Comparison of ENCODE assay signal across 9 mouse cellular contexts in the genomic region with DNA sequence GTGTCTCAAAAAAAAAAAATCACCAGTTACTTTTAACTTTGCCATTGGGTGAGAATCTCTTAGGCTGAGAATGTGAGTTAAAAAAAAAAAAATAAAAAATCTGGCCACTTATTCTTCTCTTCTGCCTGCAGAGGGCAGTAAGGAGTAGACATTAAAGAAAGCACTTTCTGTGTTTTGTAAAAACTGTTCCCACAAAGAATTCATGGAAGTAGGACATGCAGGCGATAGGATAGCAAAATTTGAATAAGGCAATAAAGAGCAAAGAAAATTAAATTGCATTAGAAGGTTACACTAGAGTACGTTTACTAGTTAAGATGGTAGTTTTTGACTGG. TPM values are rescaled to one million over a fixed set of nuclear protein-coding genes. Genes with fewer than 3 reads are reported as not detected.
DNase-seq lines count a peak whose midpoint lies in the region; ATAC-seq and TF ChIP-seq lines count a peak whose summit lies in the region.
"Had no signal": no experiment of that assay in that cellular context is flagged by ENCODE, and none has a peak within 500 bp of the region (broad histone marks: within the 10 kb centered on the region; RNA-seq: fewer than 3 reads in every experiment).

No protein-coding gene starts in this region.

- WGBS in lung, postnatal 0 days = 48% methylated on average over 2 of the region's 2 CpGs
- 50% methylated on average over 2 of the region's 2 CpGs for WGBS in hindbrain, embryonic 14.5 days

- no peak for ATAC-seq in lung, postnatal 0 days
- no peak for ATAC-seq in hindbrain, embryonic 14.5 days (ENCODE audit: low FRiP score)

- DNase-seq in cerebellum, adult 8-10 months = peak; percentile 18
- DNase-seq in cerebellum, adult 11-12 months = no peak
- peak; percentile 71 for DNase-seq in lung, postnatal 0 days (ENCODE audit: low spot score)
- DNase-seq in lung, postnatal 14 days = no peak
- peak; percentile 85 for DNase-seq in hindbrain, embryonic 14.5 days (ENCODE audit: low spot score)
- DNase-seq in retina, postnatal 7 days (ENCODE audit: low read depth, low spot score) = peak; percentile 58
- DNase-seq in left cerebral cortex, adult 18-20 months (ENCODE audit: low spot score in 2 of 2) = no peak
- no peak for DNase-seq in natural killer cell, adult 2 months (ENCODE audit: low spot score in 2 of 2)

- no peak for TF ChIP-seq EP300 in lung, postnatal 0 days (IDR thresholded peaks at IDR 0.05)

- H3K36me3 ChIP-seq in lung, postnatal 0 days (ENCODE audit: insufficient read depth, low read length) = no peaks in the 10 kb centered on the region
- H3K36me3 ChIP-seq in hindbrain, embryonic 14.5 days (replicated peaks; ENCODE audit: control insufficient read depth, insufficient read depth) = no peaks in the 10 kb centered on the region
- H3K36me3 ChIP-seq: lung, embryonic 15.5 days had no signal

- no peaks in the 10 kb centered on the region; the same call in 1 of the 2 replicates for H3K4me1 ChIP-seq in lung, postnatal 0 days (ENCODE audit: insufficient read depth, low read depth, low read length)
- H3K4me1 ChIP-seq in hindbrain, embryonic 14.5 days (replicated peaks; ENCODE audit: control insufficient read depth, insufficient read depth, low read length) = peaks cover 5% of the 10 kb centered on the region; the same call in 1 of the 2 replicates

- peak overlapping the region; percentile 28; the same call in 1 of the 2 replicates for H3K4me2 ChIP-seq in lung, postnatal 0 days (replicated peaks; ENCODE audit: low read depth, low read length)
- peak overlapping the region; percentile 50 for H3K4me2 ChIP-seq in hindbrain, embryonic 14.5 days (replicated peaks)
- H3K4me2 ChIP-seq: lung, embryonic 15.5 days had no signal

- H3K27ac ChIP-seq in lung, postnatal 0 days (ENCODE audit: low read length) = no peak overlapping the region
- H3K27ac ChIP-seq in hindbrain, embryonic 14.5 days = no peak overlapping the region
- H3K27ac ChIP-seq: lung, embryonic 15.5 days had no signal

- no peaks in the 10 kb centered on the region for H3K9me3 ChIP-seq in lung, postnatal 0 days (ENCODE audit: low read length)
- H3K9me3 ChIP-seq in hindbrain, embryonic 14.5 days (ENCODE audit: control insufficient read depth, low read length) = no peaks in the 10 kb centered on the region
- H3K9me3 ChIP-seq: lung, embryonic 15.5 days had no signal

- no peak overlapping the region for H3K4me3 ChIP-seq in lung, postnatal 0 days (ENCODE audit: low read depth, low read length)
- H3K4me3 ChIP-seq in hindbrain, embryonic 14.5 days (replicated peaks; ENCODE audit: low read length) = peak overlapping the region; percentile 21
- H3K4me3 ChIP-seq: lung, embryonic 15.5 days had no signal

- H3K9ac ChIP-seq in lung, postnatal 0 days (replicated peaks; ENCODE audit: low read depth) = no peak overlapping the region
- peak overlapping the region; percentile 41; the same call in 1 of the 2 replicates for H3K9ac ChIP-seq in hindbrain, embryonic 14.5 days
- H3K9ac ChIP-seq: lung, embryonic 15.5 days had no signal

- TF ChIP-seq CTCF in lung, postnatal 0 days (IDR thresholded peaks at IDR 0.05) = peak; percentile 64

- no peaks in the 10 kb centered on the region for H3K27me3 ChIP-seq in lung, postnatal 0 days (replicated peaks; ENCODE audit: insufficient read depth, low read length)
- no peaks in the 10 kb centered on the region for H3K27me3 ChIP-seq in hindbrain, embryonic 14.5 days (ENCODE audit: control insufficient read depth, insufficient read depth, low read length)
- H3K27me3 ChIP-seq: lung, embryonic 15.5 days had no signal

RNA-seq across cellular contexts. Expression of a gene that starts 4.3 kb away (rescaled TPM):
- polyA plus RNA-seq in lung, postnatal 0 days (2015; fragmentation: Nextera tagmentation; extraction: Ambion mirVana) = 18.2 and 20.1 TPM in 2 replicates
- 19.4 and 21.7 TPM in 2 replicates for polyA plus RNA-seq in hindbrain, embryonic 14.5 days (2014; fragmentation: Nextera tagmentation; extraction: Ambion mirVana)
- total RNA-seq in left cerebral cortex, adult 18-20 months (2021) = 10 to 100 TPM in 1 of 2 experiments, 1 to 10 TPM in 1; 8.9 to 12.1 TPM

RNA-seq across cellular contexts. Expression of a gene that starts 17.3 kb away (rescaled TPM):
- not detected in 2 replicates for polyA plus RNA-seq in lung, postnatal 0 days (2015; fragmentation: Nextera tagmentation; extraction: Ambion mirVana)
- polyA plus RNA-seq in hindbrain, embryonic 14.5 days (2014; fragmentation: Nextera tagmentation; extraction: Ambion mirVana) = not detected in 2 replicates
- total RNA-seq in left cerebral cortex, adult 18-20 months (2021) = not detected
- polyA plus RNA-seq: lung, embryonic 15.5 days had no signal

RNA-seq across cellular contexts. Expression of a gene that starts 39.5 kb away (rescaled TPM):
- 5.0 and 5.4 TPM in 2 replicates for polyA plus RNA-seq in lung, postnatal 0 days (2015; fragmentation: Nextera tagmentation; extraction: Ambion mirVana)
- 8.3 and 9.4 TPM in 2 replicates for polyA plus RNA-seq in hindbrain, embryonic 14.5 days (2014; fragmentation: Nextera tagmentation; extraction: Ambion mirVana)
- 1 to 10 TPM; 7.6 to 7.8 TPM for total RNA-seq in left cerebral cortex, adult 18-20 months (2021)

Comparison
In these comparisons a context has a peak if more than half of its experiments do, and no peak if none do; other contexts are left out.
1. DNase-seq: peak in cerebellum, adult 8-10 months (single experiment), lung, postnatal 0 days (single experiment), hindbrain, embryonic 14.5 days (single experiment) and retina, postnatal 7 days (single experiment); none in cerebellum, adult 11-12 months (single experiment), lung, postnatal 14 days (single experiment), left cerebral cortex, adult 18-20 months (0 of 2) and natural killer cell, adult 2 months (0 of 2).